Mouse (Mus musculus) lung, adult 2 months (tissue): Measurements from ENCODE around the gene Nkapl.

Source experiments
- CTCF ChIP-seq: fragments of 200-500 bp; IDR thresholded peaks from 2 replicates; pipeline ENCODE4 v1.5.1; 2011; ENCODE audit warnings: mild to moderate bottlenecking, low read length, control low read depth; ENCODE audit not compliant: insufficient read depth
- POLR2A ChIP-seq: fragments of 200-500 bp; IDR thresholded peaks from 2 replicates; pipeline ENCODE4 v1.6.1; 2011; ENCODE audit warnings: low read depth, mild to moderate bottlenecking, control low read depth, low read length, borderline replicate concordance; ENCODE audit errors: extremely low read depth

DNA sequence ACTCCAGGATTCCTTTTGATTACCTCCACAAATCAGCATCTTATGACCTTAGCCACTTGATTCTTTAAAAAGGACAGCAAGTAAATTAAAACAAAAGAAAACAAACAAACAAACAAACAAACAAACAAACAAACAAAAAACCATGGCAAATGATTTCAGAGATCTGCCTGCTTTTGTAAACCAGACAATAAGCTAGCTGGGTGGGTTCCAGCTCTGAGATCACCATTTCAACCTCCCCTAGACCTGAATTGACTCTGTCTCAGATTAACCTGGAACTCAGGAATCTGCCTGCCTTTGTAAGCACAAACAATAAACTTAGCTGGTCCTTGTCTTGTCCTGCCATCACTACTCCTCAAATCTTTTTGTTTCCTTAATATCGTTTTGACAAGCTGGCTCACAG, 18.6 kb upstream of the Nkapl start:
- TF ChIP-seq CTCF (no peak), POLR2A (no peak)
